Mouse (Mus musculus) MEL (cell line): ENCODE measurements around the gene Bnc1. TPM values are rescaled to one million over a fixed set of nuclear protein-coding genes. Genes with fewer than 3 reads are reported as not detected.

Source experiments
- DNase-seq: peaks from one replicate; pipeline ENCODE4 v3.0.0; 2011; ENCODE audit warnings: low read depth, low spot score
- H3K27ac ChIP-seq: 2 replicates; pipeline ENCODE4 v1.5.1; 2012; ENCODE audit warnings: low read depth, mild to moderate bottlenecking, control low read depth, low read length, moderate library complexity; ENCODE audit not compliant: control insufficient read depth
- H3K27me3 ChIP-seq, 2 experiments: fragments of 150-350 bp in 1 of 2; sonication (generic) in 1 of 2; 2 replicates each; pipeline ENCODE4 v1.6.1; 2012; ENCODE audit warnings: low read length in 2 of 2, mild to moderate bottlenecking in 2 of 2, improper control_type of control experiment in 1 of 2, moderate library complexity in 1 of 2; ENCODE audit not compliant: insufficient read depth in 2 of 2, control insufficient read depth in 1 of 2
- H3K36me3 ChIP-seq, 2 experiments: 2 replicates each; pipeline ENCODE4 v1.6.1; 2012 to 2014; ENCODE audit warnings: low read length in 2 of 2, improper control_type of control experiment in 1 of 2, inconsistent platforms in 1 of 2, mild to moderate bottlenecking in 1 of 2; ENCODE audit not compliant: insufficient read depth in 2 of 2, control insufficient read depth in 1 of 2
- H3K4me1 ChIP-seq, 2 experiments: fragments of 150-350 bp in 1 of 2; sonication (generic) in 1 of 2; 2 replicates each; pipeline ENCODE4 v1.6.1; 2012; ENCODE audit warnings: low read length in 2 of 2, improper control_type of control experiment in 1 of 2, mild to moderate bottlenecking in 1 of 2; ENCODE audit not compliant: insufficient read depth in 2 of 2, control insufficient read depth in 1 of 2
- H3K4me3 ChIP-seq, 2 experiments: fragments of 150-350 bp in 1 of 2; sonication (generic) in 1 of 2; 2 replicates each; pipeline ENCODE4 v1.5.1; 2012; ENCODE audit warnings: low read depth in 2 of 2, low read length in 2 of 2, mild to moderate bottlenecking in 2 of 2, moderate library complexity in 2 of 2, control low read depth in 1 of 2, improper control_type of control experiment in 1 of 2; ENCODE audit not compliant: control insufficient read depth in 1 of 2, insufficient read depth in 1 of 2
- H3K79me2 ChIP-seq: 2 replicates; pipeline ENCODE4 v1.6.1; 2012; ENCODE audit warnings: mild to moderate bottlenecking, low read length, moderate library complexity; ENCODE audit not compliant: control insufficient read depth, poor library complexity, insufficient read depth
- H3K9ac ChIP-seq: 2 replicates; pipeline ENCODE4 v1.6.1; 2012; ENCODE audit warnings: low read depth, mild to moderate bottlenecking, control low read depth, low read length, moderate library complexity; ENCODE audit not compliant: control insufficient read depth, poor library complexity, severe bottlenecking
- H3K9me3 ChIP-seq: fragments of 150-350 bp; sonication (generic); replicated peaks from 2 replicates; pipeline ENCODE4 v1.6.1; 2012; ENCODE audit warnings: mild to moderate bottlenecking, low read length, improper control_type of control experiment, moderate library complexity; ENCODE audit not compliant: insufficient read depth
- GATA1 ChIP-seq: IDR thresholded peaks from 2 replicates; pipeline ENCODE4 v1.6.1; 2011; ENCODE audit warnings: low read depth, low read length, improper control_type of control experiment
- HCFC1 ChIP-seq: IDR thresholded peaks from 2 replicates; pipeline ENCODE4 v1.6.1; 2012; ENCODE audit warnings: low read depth, mild to moderate bottlenecking, inconsistent platforms, low read length, improper control_type of control experiment, moderate library complexity
- MAFK ChIP-seq: IDR thresholded peaks from 2 replicates; pipeline ENCODE4 v1.6.1; 2011; ENCODE audit warnings: low read depth, mild to moderate bottlenecking, low read length, improper control_type of control experiment, borderline replicate concordance
- MAZ ChIP-seq: IDR thresholded peaks from 2 replicates; pipeline ENCODE4 v1.6.1; 2012; ENCODE audit warnings: low read depth, mild to moderate bottlenecking, inconsistent platforms, low read length, improper control_type of control experiment
- NRF1 ChIP-seq: IDR thresholded peaks from 2 replicates; pipeline ENCODE4 v1.6.1; 2014; ENCODE audit warnings: low read depth, mild to moderate bottlenecking, inconsistent platforms, low read length, improper control_type of control experiment, moderate library complexity; ENCODE audit not compliant: poor library complexity, insufficient read depth, severe bottlenecking
- RCOR1 ChIP-seq: IDR thresholded peaks from 2 replicates; pipeline ENCODE4 v1.6.1; 2012; ENCODE audit warnings: low read depth, mild to moderate bottlenecking, inconsistent platforms, low read length, improper control_type of control experiment
- TAL1 ChIP-seq: IDR thresholded peaks from 2 replicates; pipeline ENCODE4 v1.6.1; 2012; ENCODE audit warnings: mild to moderate bottlenecking, inconsistent platforms, low read length, moderate library complexity, mixed read lengths
- USF2 ChIP-seq, 2 experiments: IDR thresholded peaks; 2 replicates each; pipeline ENCODE4 v1.6.1; 2011 to 2012; ENCODE audit warnings: improper control_type of control experiment in 2 of 2, low read length in 2 of 2, borderline replicate concordance in 1 of 2, inconsistent platforms in 1 of 2, low read depth in 1 of 2, mild to moderate bottlenecking in 1 of 2; ENCODE audit not compliant: insufficient read depth in 1 of 2
- ZMIZ1 ChIP-seq: IDR thresholded peaks from 2 replicates; pipeline ENCODE4 v1.6.1; 2012; ENCODE audit warnings: low read depth, mild to moderate bottlenecking, inconsistent platforms, low read length, improper control_type of control experiment, moderate library complexity
- ZNF384 ChIP-seq: IDR thresholded peaks from 2 replicates; pipeline ENCODE4 v1.6.1; 2012; ENCODE audit warnings: low read depth, mild to moderate bottlenecking, inconsistent platforms, low read length, improper control_type of control experiment
- polyA plus RNA-seq, 2 experiments: library from polyadenylated mRNA; stranded (reverse) in 1 of 2; unstranded in 1 of 2; fragments of >175 nt in 1 of 2; fragments of >200 nt in 1 of 2; gene quantifications; 2 replicates each; pipeline versions ENCODE4 v1.2.1 to v1.2.4; 2012; ENCODE audit warnings: low replicate concordance in 2 of 2, low read depth in 1 of 2; ENCODE audit not compliant: insufficient read length in 2 of 2, insufficient read depth in 1 of 2, missing spikeins in 1 of 2
- total RNA-seq: library from RNA; depleted of rRNA; stranded (reverse); fragments of 300-350 nt; gene quantifications from 2 replicates; pipeline ENCODE4 v1.2.3, GENCODE M21; 2012

Bnc1 gene
- total and polyA plus RNA-seq, 3 experiments, result not detected

DNA sequence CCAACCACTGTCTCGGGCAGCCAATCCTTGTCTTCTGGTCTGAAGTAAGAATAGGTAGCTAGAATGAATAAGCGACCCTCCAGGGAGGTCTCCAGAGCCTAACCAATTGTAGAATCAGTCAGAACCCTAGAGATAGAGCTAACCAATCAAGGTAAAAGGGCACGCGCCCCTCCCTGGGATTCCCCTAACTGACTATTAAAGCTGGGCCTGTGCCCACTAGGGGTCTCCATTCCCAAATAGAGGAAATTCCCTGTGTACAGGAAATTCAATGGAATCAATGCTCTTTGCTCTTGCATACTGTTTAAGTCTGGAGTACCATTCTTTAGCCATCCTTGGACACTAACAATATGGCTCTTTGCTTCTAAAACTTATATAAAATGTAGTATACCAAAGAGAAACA lies 46.7 kb downstream of the Bnc1 start:
- Histone ChIP-seq H3K9me3 (no peaks in the 10 kb centered on the region), H3K4me1 (no peaks in the 10 kb centered on the region), H3K36me3 (no peaks in the 10 kb centered on the region), H3K27me3 (no peaks in the 10 kb centered on the region; a peak in 1 of 4 replicates), H3K4me3 (no peak overlapping the region), H3K9ac (no peak overlapping the region), H3K27ac (no peak overlapping the region), H3K79me2 (no peaks in the 10 kb centered on the region)
- TF ChIP-seq NRF1 (no peak), USF2 (IDR thresholded peaks at IDR 0.05; ENCODE audit: borderline replicate concordance in 1 of 2, insufficient read depth in 1 of 2, low read depth in 1 of 2, low read length in 2 of 2) (no peak)
- DNase-seq, result no peak

DNA sequence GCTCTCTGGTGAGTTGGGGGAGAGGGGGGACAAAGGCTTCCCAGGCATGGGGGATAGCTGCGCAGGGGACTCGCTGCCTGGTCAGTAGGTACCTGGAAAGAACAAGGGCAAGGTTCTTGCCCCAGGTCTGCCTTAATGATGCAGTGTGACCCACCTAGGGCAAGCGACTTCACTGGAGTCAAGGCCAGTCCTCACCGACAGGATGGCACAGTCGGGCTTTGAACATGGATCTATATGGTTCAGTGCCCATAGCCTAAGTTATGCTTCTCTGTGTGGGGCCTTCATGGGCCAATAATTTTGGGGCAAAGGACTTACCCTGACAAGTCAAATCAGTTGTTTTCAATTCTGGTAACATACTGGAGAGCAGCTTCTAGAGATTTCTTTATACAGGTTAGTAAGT lies 57.3 kb downstream of the Bnc1 start:
- no peaks in the 10 kb centered on the region for H3K79me2 ChIP-seq
- no peaks in the 10 kb centered on the region for H3K9me3 ChIP-seq
- H3K27ac ChIP-seq, result no peak overlapping the region
- H3K9ac ChIP-seq, result no peak overlapping the region
- DNase-seq, result no peak
- H3K4me1 ChIP-seq, result no peaks in the 10 kb centered on the region
- no peak overlapping the region for H3K4me3 ChIP-seq
- TF ChIP-seq RCOR1, result no peak
- TF ChIP-seq ZNF384, result no peak
- no peak for TF ChIP-seq GATA1
- TF ChIP-seq MAZ, result no peak
- H3K27me3 ChIP-seq, result no peaks in the 10 kb centered on the region; a peak in 1 of 4 replicates
- H3K36me3 ChIP-seq, result no peaks in the 10 kb centered on the region

DNA sequence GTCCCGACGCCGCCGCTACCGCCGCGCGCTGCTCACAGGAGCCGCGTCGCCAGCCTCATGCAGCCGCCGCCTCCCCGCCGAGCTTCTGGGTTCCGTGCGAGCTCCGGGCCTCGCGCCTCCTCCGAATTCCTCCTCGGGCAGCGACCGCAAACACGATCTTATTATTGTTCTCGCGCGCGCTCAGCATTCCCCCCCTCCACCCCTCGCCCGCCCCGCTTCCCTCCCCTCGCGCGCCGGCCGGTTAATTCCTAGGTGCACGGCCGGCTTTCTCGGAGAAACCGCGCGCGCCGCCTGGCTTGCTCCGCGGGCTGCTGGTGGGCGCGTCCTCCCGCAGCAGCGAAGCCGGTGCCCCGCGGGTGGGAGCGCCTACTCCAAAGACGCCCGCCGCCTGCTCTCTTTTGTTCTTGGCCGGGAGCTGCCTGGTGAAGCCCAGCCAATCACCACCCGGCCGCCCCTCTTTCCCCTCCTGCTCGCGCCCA lies 57.8 kb downstream of the Bnc1 start, which contains the start of gene Hdgfl3:
TSS of gene Hdgfl3 (minus strand) at position 207 of the 479 bp plus-strand sequence.
- no peaks in the 10 kb centered on the region for H3K79me2 ChIP-seq
- no peak within 1 kb of the TSS for H3K27ac ChIP-seq
- H3K4me3 ChIP-seq, result no peak within 1 kb of the TSS
- no peak within 1 kb of the TSS for H3K9ac ChIP-seq
- no peaks in the 10 kb centered on the region; a peak in 1 of 4 replicates for H3K27me3 ChIP-seq
- no peaks in the 10 kb centered on the region for H3K9me3 ChIP-seq
- no peak for DNase-seq
- H3K36me3 ChIP-seq, result no peaks in the 10 kb centered on the region
- no peak for TF ChIP-seq HCFC1
- no peak for TF ChIP-seq ZMIZ1
- no peak for TF ChIP-seq TAL1
- TF ChIP-seq MAFK, result no peak
- no peak for TF ChIP-seq RCOR1
- H3K4me1 ChIP-seq, result no peaks in the 10 kb centered on the region
